Mouse (Mus musculus): ENCODE measurements around the gene Il4i1. TPM values are rescaled to one million over a fixed set of nuclear protein-coding genes. Genes with fewer than 3 reads are reported as not detected.

The Il4i1 gene
- polyA plus RNA-seq, 1 experiment from 2014 or later, result 2.9 TPM

GRCm38 (mm10) chr7:44792781-44793180 lies 23.4 kb upstream of the Il4i1 start:
- no peak overlapping the region for H3K27ac ChIP-seq (ENCODE audit: low read depth, low read length)
- H3K27me3 ChIP-seq (replicated peaks; ENCODE audit: control insufficient read depth, insufficient read depth, low read length), result no peaks in the 10 kb centered on the region
- H3K4me3 ChIP-seq (ENCODE audit: low read depth, low read length), result no peak overlapping the region
- H3K36me3 ChIP-seq (ENCODE audit: control insufficient read depth, insufficient read depth, low read length), result no peaks in the 10 kb centered on the region
- no peaks in the 10 kb centered on the region for H3K4me1 ChIP-seq (replicated peaks; ENCODE audit: control insufficient read depth, insufficient read depth, low read length)
- WGBS, result 82% methylated on average over 6 of the region's 6 CpGs
- ATAC-seq (replicated peaks; ENCODE audit: low FRiP score) (no peak), DNase-seq (ENCODE audit: low spot score) (no peak)
- no peaks in the 10 kb centered on the region; the same call in none of the 2 replicates for H3K9me3 ChIP-seq (ENCODE audit: control insufficient read depth, low read length)
- H3K4me2 ChIP-seq, result no peak overlapping the region
- no peak overlapping the region for H3K9ac ChIP-seq (ENCODE audit: low read depth, low read length)

GRCm38 (mm10) chr7:44808927-44809326 lies 7.3 kb upstream of the Il4i1 start:
- Histone ChIP-seq H3K9me3 (ENCODE audit: control insufficient read depth, low read length) (no peaks in the 10 kb centered on the region), H3K4me3 (ENCODE audit: low read depth, low read length) (no peak overlapping the region), H3K27ac (ENCODE audit: low read depth, low read length) (no peak overlapping the region), H3K9ac (ENCODE audit: low read depth, low read length) (no peak overlapping the region), H3K36me3 (ENCODE audit: control insufficient read depth, insufficient read depth, low read length) (peaks cover 8% of the 10 kb centered on the region), H3K27me3 (replicated peaks; ENCODE audit: control insufficient read depth, insufficient read depth, low read length) (no peaks in the 10 kb centered on the region), H3K4me2 (no peak overlapping the region), H3K4me1 (replicated peaks; ENCODE audit: control insufficient read depth, insufficient read depth, low read length) (no peaks in the 10 kb centered on the region)
- DNase-seq (ENCODE audit: low spot score), result peak; percentile 3
- 71% methylated on average over 2 of the region's 2 CpGs for WGBS
- ATAC-seq (replicated peaks; ENCODE audit: low FRiP score), result no peak

- H3K4me3 ChIP-seq (ENCODE audit: low read depth, low read length), result no peak overlapping the region
- H3K36me3 ChIP-seq (ENCODE audit: control insufficient read depth, insufficient read depth, low read length), result peaks cover 8% of the 10 kb centered on the region
- no peak overlapping the region for H3K4me2 ChIP-seq
- H3K9me3 ChIP-seq (ENCODE audit: control insufficient read depth, low read length), result no peaks in the 10 kb centered on the region
- WGBS, result 75% methylated on average over 3 of the region's 3 CpGs
- H3K4me1 ChIP-seq (replicated peaks; ENCODE audit: control insufficient read depth, insufficient read depth, low read length), result no peaks in the 10 kb centered on the region
- DNase-seq (ENCODE audit: low spot score) (peak; percentile 23), ATAC-seq (replicated peaks; ENCODE audit: low FRiP score) (no peak)
- no peaks in the 10 kb centered on the region for H3K27me3 ChIP-seq (replicated peaks; ENCODE audit: control insufficient read depth, insufficient read depth, low read length)
- no peak overlapping the region for H3K9ac ChIP-seq (ENCODE audit: low read depth, low read length)
- no peak overlapping the region for H3K27ac ChIP-seq (ENCODE audit: low read depth, low read length)
These were observed 6.7 kb upstream of the Il4i1 start for GRCm38 (mm10) chr7:44809466-44809865.

GRCm38 (mm10) chr7:44810365-44810764 lies 5.8 kb upstream of the Il4i1 start:
- Histone ChIP-seq H3K4me1 (replicated peaks; ENCODE audit: control insufficient read depth, insufficient read depth, low read length) (peaks cover 5% of the 10 kb centered on the region), H3K4me2 (no peak overlapping the region), H3K36me3 (ENCODE audit: control insufficient read depth, insufficient read depth, low read length) (peaks cover 8% of the 10 kb centered on the region), H3K4me3 (ENCODE audit: low read depth, low read length) (no peak overlapping the region), H3K27me3 (replicated peaks; ENCODE audit: control insufficient read depth, insufficient read depth, low read length) (no peaks in the 10 kb centered on the region), H3K9me3 (ENCODE audit: control insufficient read depth, low read length) (no peaks in the 10 kb centered on the region), H3K9ac (ENCODE audit: low read depth, low read length) (no peak overlapping the region), H3K27ac (ENCODE audit: low read depth, low read length) (no peak overlapping the region)
- 72% methylated on average over 4 of the region's 4 CpGs for WGBS
- DNase-seq (ENCODE audit: low spot score) (no peak), ATAC-seq (replicated peaks; ENCODE audit: low FRiP score) (no peak)

GRCm38 (mm10) chr7:44810819-44811557 lies 5.2 kb upstream of the Il4i1 start:
- peaks cover 8% of the 10 kb centered on the region for H3K36me3 ChIP-seq (ENCODE audit: control insufficient read depth, insufficient read depth, low read length)

GRCm38 (mm10) chr7:44812651-44813325 lies 3.4 kb upstream of the Il4i1 start:
- 87% methylated on average over 20 of the region's 20 CpGs for WGBS

More at GRCm38 (mm10) chr7:44810819-44811557, 5.2 kb upstream of the Il4i1 start:
- Histone ChIP-seq H3K4me2 (no peak overlapping the region), H3K4me3 (ENCODE audit: low read depth, low read length) (no peak overlapping the region), H3K9ac (ENCODE audit: low read depth, low read length) (no peak overlapping the region), H3K27me3 (replicated peaks; ENCODE audit: control insufficient read depth, insufficient read depth, low read length) (no peaks in the 10 kb centered on the region), H3K27ac (ENCODE audit: low read depth, low read length) (no peak overlapping the region), H3K4me1 (replicated peaks; ENCODE audit: control insufficient read depth, insufficient read depth, low read length) (peaks cover 5% of the 10 kb centered on the region), H3K9me3 (ENCODE audit: control insufficient read depth, low read length) (no peaks in the 10 kb centered on the region)
- WGBS, result 81% methylated on average over 7 of the region's 7 CpGs
- DNase-seq (ENCODE audit: low spot score) (no peak), ATAC-seq (replicated peaks; ENCODE audit: low FRiP score) (no peak)

GRCm38 (mm10) chr7:44813985-44814384 lies 2.2 kb upstream of the Il4i1 start:
- Histone ChIP-seq H3K27me3 (replicated peaks; ENCODE audit: control insufficient read depth, insufficient read depth, low read length) (no peaks in the 10 kb centered on the region), H3K36me3 (ENCODE audit: control insufficient read depth, insufficient read depth, low read length) (peaks cover 14% of the 10 kb centered on the region), H3K9ac (ENCODE audit: low read depth, low read length) (no peak overlapping the region), H3K9me3 (ENCODE audit: control insufficient read depth, low read length) (no peaks in the 10 kb centered on the region), H3K27ac (ENCODE audit: low read depth, low read length) (no peak overlapping the region), H3K4me3 (ENCODE audit: low read depth, low read length) (no peak overlapping the region), H3K4me1 (replicated peaks; ENCODE audit: control insufficient read depth, insufficient read depth, low read length) (peaks cover 21% of the 10 kb centered on the region), H3K4me2 (0 out of 2 replicates have a peak overlapping the region, but pooled peaks have one; percentile 4)
- DNase-seq (ENCODE audit: low spot score) (peak; percentile 20), ATAC-seq (replicated peaks; ENCODE audit: low FRiP score) (no peak)
- 94% methylated on average over 3 of the region's 3 CpGs for WGBS

More at GRCm38 (mm10) chr7:44812651-44813325, 3.4 kb upstream of the Il4i1 start:
- H3K4me2 ChIP-seq, result no peak overlapping the region
- H3K9me3 ChIP-seq (ENCODE audit: control insufficient read depth, low read length), result no peaks in the 10 kb centered on the region
- no peaks in the 10 kb centered on the region for H3K27me3 ChIP-seq (replicated peaks; ENCODE audit: control insufficient read depth, insufficient read depth, low read length)
- peaks cover 8% of the 10 kb centered on the region for H3K36me3 ChIP-seq (ENCODE audit: control insufficient read depth, insufficient read depth, low read length)
- peaks cover 10% of the 10 kb centered on the region for H3K4me1 ChIP-seq (replicated peaks; ENCODE audit: control insufficient read depth, insufficient read depth, low read length)
- no peak for ATAC-seq (replicated peaks; ENCODE audit: low FRiP score)
- DNase-seq (ENCODE audit: low spot score), result no peak
- no peak overlapping the region for H3K27ac ChIP-seq (ENCODE audit: low read depth, low read length)
- no peak overlapping the region for H3K4me3 ChIP-seq (ENCODE audit: low read depth, low read length)
- no peak overlapping the region for H3K9ac ChIP-seq (ENCODE audit: low read depth, low read length)

- H3K36me3 ChIP-seq (ENCODE audit: control insufficient read depth, insufficient read depth, low read length), result peaks cover 14% of the 10 kb centered on the region
- ATAC-seq (replicated peaks; ENCODE audit: low FRiP score), result no peak
- no peaks in the 10 kb centered on the region for H3K9me3 ChIP-seq (ENCODE audit: control insufficient read depth, low read length)
- peak; percentile 22 for DNase-seq (ENCODE audit: low spot score)
- no peak overlapping the region for H3K27ac ChIP-seq (ENCODE audit: low read depth, low read length)
- H3K4me2 ChIP-seq, result peak overlapping the region; percentile 99
- H3K27me3 ChIP-seq (replicated peaks; ENCODE audit: control insufficient read depth, insufficient read depth, low read length), result no peaks in the 10 kb centered on the region
- no peak overlapping the region for H3K9ac ChIP-seq (ENCODE audit: low read depth, low read length)
- H3K4me3 ChIP-seq (ENCODE audit: low read depth, low read length), result no peak overlapping the region
- peaks cover 25% of the 10 kb centered on the region for H3K4me1 ChIP-seq (replicated peaks; ENCODE audit: control insufficient read depth, insufficient read depth, low read length)
- 89% methylated on average over 4 of the region's 4 CpGs for WGBS
These were observed 1.8 kb upstream of the Il4i1 start for GRCm38 (mm10) chr7:44814423-44814822.
